Mouse (Mus musculus) neural tube, embryonic 14.5 days (tissue): ENCODE measurements around the gene Acad10. TPM values are rescaled to one million over a fixed set of nuclear protein-coding genes. Genes with fewer than 3 reads are reported as not detected.
"Not testable (repeated sequence)": the region's sequence is repeated elsewhere in the genome, so short reads cannot be mapped to it uniquely, and the experiment has no call there.

Experiments
- ATAC-seq: fragments of 200-750 bp; cut with Nextera tagmentation; 2 replicates; pipeline ENCODE4 v1.8.0; 2017; ENCODE audit warnings: low read depth, mild to moderate bottlenecking, moderate TSS enrichment, moderate library complexity
- H3K27ac ChIP-seq: fragments of 300-500 bp; sonication (generic); 2 replicates; pipeline ENCODE4 v1.5.1; 2014; ENCODE audit warnings: low read depth, mild to moderate bottlenecking, control low read depth, low read length, moderate library complexity, mixed read lengths
- H3K27me3 ChIP-seq: fragments of 300-500 bp; sonication (generic); 2 replicates; pipeline ENCODE4 v1.6.1; 2014; ENCODE audit warnings: low read length; ENCODE audit not compliant: control insufficient read depth, insufficient read depth
- H3K36me3 ChIP-seq: fragments of 300-500 bp; sonication (generic); 2 replicates; pipeline ENCODE4 v1.6.1; 2014; ENCODE audit warnings: low read length, mixed read lengths; ENCODE audit not compliant: control insufficient read depth, insufficient read depth
- H3K4me1 ChIP-seq: fragments of 300-500 bp; sonication (generic); 2 replicates; pipeline ENCODE4 v1.6.1; 2014; ENCODE audit warnings: low read length; ENCODE audit not compliant: control insufficient read depth, insufficient read depth
- H3K4me2 ChIP-seq: fragments of 300-500 bp; sonication (generic); 2 replicates; pipeline ENCODE4 v1.6.1; 2014; ENCODE audit warnings: mild to moderate bottlenecking, low read depth, low read length, control low read depth
- H3K4me3 ChIP-seq: fragments of 300-500 bp; sonication (generic); 2 replicates; pipeline ENCODE4 v1.5.1; 2014; ENCODE audit warnings: low read depth, low read length, control low read depth, mixed read lengths
- H3K9ac ChIP-seq: fragments of 300-500 bp; sonication (generic); replicated peaks from 2 replicates; pipeline ENCODE4 v1.6.1; 2014; ENCODE audit warnings: low read depth, mild to moderate bottlenecking, control low read depth, low read length, mixed read lengths
- H3K9me3 ChIP-seq: fragments of 300-500 bp; sonication (generic); 2 replicates; pipeline ENCODE4 v1.6.1; 2016; ENCODE audit warnings: low read length; ENCODE audit not compliant: control insufficient read depth
- WGBS: fragments of 180-500 bp; shearing (Covaris S2); extraction: QIAGEN DNeasy Blood & Tissue Kit; methylation state at CpG from one replicate; pipeline ENCODE4 v1.1.7; 2014; 5-methylcytosine and 5-hydroxymethylcytosine counted together
- polyA plus RNA-seq: library from polyadenylated mRNA; unstranded; fragments of >200 nt; fragmentation: Nextera tagmentation; extraction: Ambion mirVana; gene quantifications from 2 replicates; pipeline ENCODE4 v1.2.1, GENCODE M21; 2014

Acad10 gene
- polyA plus RNA-seq, 1 experiment from 2014 or later = 1.3 TPM

DNA sequence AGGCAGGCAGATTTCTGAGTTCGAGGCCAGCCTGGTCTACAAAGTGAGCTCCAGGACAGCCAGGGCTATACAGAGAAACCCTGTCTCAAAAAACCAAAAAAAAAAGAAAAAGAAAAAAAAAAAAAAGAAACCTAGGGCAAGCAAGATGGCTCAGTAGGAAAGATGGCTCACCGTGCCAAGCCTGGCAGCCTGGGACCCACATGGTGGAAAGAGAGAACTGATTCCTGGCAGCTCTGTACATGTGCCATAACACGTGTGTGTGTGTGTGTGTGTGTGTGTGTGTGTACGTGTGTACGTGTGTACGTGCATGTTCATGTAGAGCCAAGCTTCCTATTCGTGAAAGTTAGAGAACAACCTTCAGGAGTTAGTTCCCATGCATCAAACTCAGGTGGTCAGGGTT is 31.1 kb upstream of the Acad10 start:
- 96% methylated on average over 7 of the region's 7 CpGs for WGBS
- H3K4me1 ChIP-seq, ATAC-seq, H3K27ac ChIP-seq, H3K36me3 ChIP-seq, H3K9me3 ChIP-seq, H3K4me3 ChIP-seq, H3K27me3 ChIP-seq, H3K9ac ChIP-seq, H3K4me2 ChIP-seq: not testable (repeated sequence)

DNA sequence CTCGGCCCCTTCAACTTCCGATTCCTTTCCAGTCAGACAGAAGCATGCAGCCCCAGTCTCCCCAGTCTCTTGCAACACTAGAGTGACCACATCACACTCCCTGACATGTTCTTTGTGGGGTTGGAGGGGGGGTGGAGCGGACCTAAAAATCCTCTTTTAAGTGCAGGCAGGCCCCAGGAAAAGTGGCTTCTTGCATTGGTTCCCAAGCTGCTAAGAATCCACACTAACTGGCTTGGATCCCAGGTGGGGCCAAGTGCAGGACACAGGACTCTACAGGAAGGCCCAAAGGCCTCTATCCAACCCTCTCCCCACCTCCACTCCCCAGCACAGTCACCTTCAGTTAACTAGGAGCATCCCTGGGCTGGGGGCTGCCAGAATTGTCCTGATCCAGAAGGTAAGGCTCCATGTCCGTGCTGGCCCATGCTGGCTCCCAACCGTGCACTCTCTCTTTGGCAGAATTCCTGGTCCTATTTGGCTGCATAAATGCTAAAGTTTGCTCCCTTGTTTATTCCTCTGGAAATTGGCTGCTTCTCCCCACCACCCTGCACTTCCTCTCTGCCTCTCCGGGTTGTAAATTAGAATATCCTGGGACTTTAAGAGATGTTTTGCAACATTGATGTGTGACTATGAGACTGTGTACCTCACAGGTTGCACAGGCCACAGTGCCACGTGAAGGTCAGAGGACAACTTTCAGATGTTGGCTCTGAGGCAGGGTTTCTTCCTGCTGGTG is 30.3 kb upstream of the Acad10 start:
- Histone ChIP-seq H3K27ac (no peak overlapping the region), H3K4me1 (no peaks in the 10 kb centered on the region), H3K36me3 (peaks cover 14% of the 10 kb centered on the region), H3K9ac (no peak overlapping the region), H3K9me3 (no peaks in the 10 kb centered on the region), H3K4me2 (no peak overlapping the region), H3K27me3 (no peaks in the 10 kb centered on the region), H3K4me3 (no peak overlapping the region)
- no peak for ATAC-seq
- 77% methylated on average over 7 of the region's 7 CpGs for WGBS

DNA sequence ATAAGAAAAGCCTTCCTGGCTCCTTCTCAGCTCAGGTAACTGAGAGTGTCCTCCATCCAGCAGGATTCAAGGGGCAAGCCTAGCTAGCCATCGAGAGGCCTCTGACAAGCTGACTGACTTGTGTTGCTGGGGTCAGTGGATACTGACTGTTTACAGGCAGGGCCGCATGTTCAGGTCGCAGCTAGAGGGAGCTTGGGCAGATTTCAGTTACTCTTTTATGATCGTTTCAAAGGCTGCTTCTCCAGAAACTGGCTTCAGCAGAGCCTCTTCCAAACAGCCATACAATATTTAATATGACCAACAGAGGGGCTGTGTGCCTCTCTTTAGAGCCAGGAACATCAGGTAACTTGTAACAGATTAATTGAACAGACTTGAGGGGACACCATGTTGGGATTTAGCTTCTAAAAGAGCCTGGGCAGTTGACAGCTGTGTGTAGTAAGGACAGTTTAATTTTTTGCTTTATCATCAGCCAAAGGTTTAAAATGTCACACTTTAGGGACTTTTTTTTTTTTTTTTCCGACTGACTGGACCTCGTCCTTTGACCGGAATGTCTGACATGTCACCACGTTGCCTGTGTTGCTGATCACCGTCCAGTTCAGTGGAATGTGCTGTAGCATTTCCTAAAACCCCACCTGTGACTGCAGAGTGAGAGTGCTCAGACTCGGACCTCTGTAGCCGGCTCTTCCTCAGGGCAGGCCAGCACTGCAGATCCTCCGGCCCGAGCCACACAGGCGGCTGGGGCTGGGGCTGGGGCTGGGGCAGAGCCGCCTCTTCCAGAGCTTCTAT is 26.0 kb upstream of the Acad10 start:
- H3K9me3 ChIP-seq = no peaks in the 10 kb centered on the region
- WGBS = 81% methylated on average over 15 of the region's 15 CpGs
- no peaks in the 10 kb centered on the region for H3K4me1 ChIP-seq
- no peaks in the 10 kb centered on the region for H3K27me3 ChIP-seq
- peaks cover 44% of the 10 kb centered on the region for H3K36me3 ChIP-seq
- no peak overlapping the region for H3K27ac ChIP-seq
- no peak overlapping the region for H3K4me2 ChIP-seq
- no peak overlapping the region for H3K9ac ChIP-seq
- no peak for ATAC-seq
- no peak overlapping the region for H3K4me3 ChIP-seq

- no peak for ATAC-seq
- H3K36me3 ChIP-seq = peaks cover 52% of the 10 kb centered on the region
Observed at GRCm38 (mm10) chr5:121685495-121685894, 25.2 kb upstream of the Acad10 start.

GRCm38 (mm10) chr5:121682250-121682649 is 21.9 kb upstream of the Acad10 start:
- H3K4me1 ChIP-seq = no peaks in the 10 kb centered on the region
- 94% methylated on average over 2 of the region's 2 CpGs for WGBS
- H3K9me3 ChIP-seq = no peaks in the 10 kb centered on the region
- no peak overlapping the region for H3K4me2 ChIP-seq
- H3K27ac ChIP-seq = no peak overlapping the region
- H3K4me3 ChIP-seq = no peak overlapping the region
- no peak for ATAC-seq
- no peak overlapping the region for H3K9ac ChIP-seq
- peaks cover 74% of the 10 kb centered on the region for H3K36me3 ChIP-seq
- no peaks in the 10 kb centered on the region for H3K27me3 ChIP-seq

More at GRCm38 (mm10) chr5:121685495-121685894, 25.2 kb upstream of the Acad10 start:
- no peaks in the 10 kb centered on the region for H3K4me1 ChIP-seq
- no peak overlapping the region for H3K27ac ChIP-seq
- H3K4me2 ChIP-seq = no peak overlapping the region
- WGBS = 83% methylated on average over 6 of the region's 6 CpGs
- H3K9me3 ChIP-seq = no peaks in the 10 kb centered on the region
- H3K4me3 ChIP-seq = no peak overlapping the region
- no peak overlapping the region for H3K9ac ChIP-seq
- no peaks in the 10 kb centered on the region for H3K27me3 ChIP-seq

- Histone ChIP-seq H3K9me3 (no peaks in the 10 kb centered on the region), H3K4me2 (no peak overlapping the region), H3K27ac (no peak overlapping the region), H3K27me3 (no peaks in the 10 kb centered on the region), H3K36me3 (peaks cover 24% of the 10 kb centered on the region), H3K4me1 (no peaks in the 10 kb centered on the region), H3K9ac (no peak overlapping the region), H3K4me3 (no peak overlapping the region)
- no peak for ATAC-seq
- 82% methylated on average over 3 of the region's 3 CpGs for WGBS
Observed at GRCm38 (mm10) chr5:121670412-121670811, 10.1 kb upstream of the Acad10 start.

DNA sequence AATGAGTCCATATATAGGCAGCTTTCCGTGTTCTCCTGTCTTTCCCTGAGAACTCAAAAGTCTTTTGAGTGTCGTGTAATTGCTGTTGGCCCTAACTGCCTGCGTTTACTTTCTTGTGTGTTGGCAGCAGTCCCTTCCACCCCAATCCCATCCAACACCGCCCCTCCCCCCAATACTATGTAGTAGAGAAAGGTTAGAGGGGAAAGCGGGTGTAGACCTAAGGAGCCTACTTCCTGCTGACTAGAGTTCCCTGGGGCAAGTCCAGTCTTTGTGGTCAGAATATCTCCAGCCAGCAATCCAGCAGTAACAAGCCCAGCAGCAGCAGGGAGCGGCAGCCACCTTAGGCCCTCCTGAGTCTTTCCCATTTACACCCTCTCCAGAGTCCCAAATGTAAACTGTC is 8.1 kb upstream of the Acad10 start:
- Histone ChIP-seq H3K27me3 (no peaks in the 10 kb centered on the region), H3K4me1 (no peaks in the 10 kb centered on the region), H3K9me3 (no peaks in the 10 kb centered on the region), H3K4me3 (no peak overlapping the region), H3K4me2 (no peak overlapping the region), H3K9ac (no peak overlapping the region), H3K36me3 (peaks cover 16% of the 10 kb centered on the region), H3K27ac (no peak overlapping the region)
- no peak for ATAC-seq
- 83% methylated on average over 6 of the region's 6 CpGs for WGBS

- no peak for ATAC-seq
- Histone ChIP-seq H3K9ac (no peak overlapping the region), H3K27ac (no peak overlapping the region), H3K27me3 (no peaks in the 10 kb centered on the region), H3K9me3 (no peaks in the 10 kb centered on the region), H3K4me3 (no peak overlapping the region), H3K36me3 (peaks cover 20% of the 10 kb centered on the region), H3K4me1 (peaks cover under 1% of the 10 kb centered on the region; the same call in 1 of the 2 replicates), H3K4me2 (no peak overlapping the region)
- 95% methylated on average over 4 of the region's 4 CpGs for WGBS
Observed at GRCm38 (mm10) chr5:121667067-121667466, 6.8 kb upstream of the Acad10 start.

- ATAC-seq = no peak
- Histone ChIP-seq H3K9ac (no peak overlapping the region), H3K27ac (no peak overlapping the region), H3K27me3 (no peaks in the 10 kb centered on the region), H3K36me3 (peaks cover 20% of the 10 kb centered on the region), H3K4me1 (peaks cover 9% of the 10 kb centered on the region), H3K4me3 (no peak overlapping the region), H3K4me2 (no peak overlapping the region), H3K9me3 (no peaks in the 10 kb centered on the region)
- 94% methylated on average over 9 of the region's 9 CpGs for WGBS
Observed at GRCm38 (mm10) chr5:121664971-121665370, 4.7 kb upstream of the Acad10 start.
